Mouse (Mus musculus): ENCODE measurements at regions not wholly inside any gene's neighbourhood (a gene's known extent, or its start where the extent isn't known, plus 50 kb on each side); places are given as distances from the start of the nearest gene placed in this dataset.
"Not testable (repeated sequence)": the region's sequence is repeated elsewhere in the genome, so short reads cannot be mapped to it uniquely, and the experiment has no call there.

DNA sequence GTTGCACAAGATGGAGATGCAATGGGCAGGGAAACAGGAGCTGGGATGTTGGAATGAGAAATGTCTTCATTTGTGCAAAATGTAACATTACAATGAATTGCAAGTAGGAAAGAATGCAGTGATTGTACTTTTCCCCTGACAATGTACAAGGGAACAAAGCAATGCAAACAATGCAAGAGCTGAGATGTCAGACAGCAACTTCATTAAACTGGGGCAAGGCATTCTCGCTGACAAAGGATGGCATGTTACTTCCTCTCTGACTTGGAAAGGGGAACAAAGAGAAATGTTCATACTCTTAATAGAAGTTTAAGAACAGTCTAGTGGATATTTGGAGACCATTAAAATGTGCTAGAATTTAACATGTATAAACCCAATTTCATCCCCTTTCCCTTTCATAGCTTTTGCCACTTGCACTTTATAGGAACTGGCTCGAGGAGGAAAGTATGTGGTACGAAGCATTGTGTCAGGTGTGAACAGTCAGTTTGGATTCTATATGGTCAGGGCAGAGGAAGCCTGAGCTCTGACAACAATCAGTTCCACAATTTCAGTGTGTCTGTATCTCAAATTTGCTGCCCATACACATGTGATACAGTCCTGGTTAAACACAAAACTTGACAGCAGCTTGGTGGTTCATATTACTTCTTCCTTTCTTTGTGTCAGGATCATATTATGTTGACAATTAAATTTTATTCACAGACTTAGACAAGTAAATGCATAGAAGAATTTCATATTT, 114.3 kb upstream of the Pou1f1 start:
- DNase-seq (ENCODE audit: extremely low read depth, low read depth, low spot score): peak; percentile 10
- H3K4me3 ChIP-seq (ENCODE audit: insufficient read depth, low read depth, low read length): no peak overlapping the region
- H3K79me2 ChIP-seq (ENCODE audit: control insufficient read depth, insufficient read depth, low read length): no peaks in the 10 kb centered on the region
- WGBS: 70% methylated on average over 3 of the region's 3 CpGs
- no peaks in the 10 kb centered on the region for H3K36me3 ChIP-seq (ENCODE audit: control insufficient read depth, insufficient read depth, low read length)
- H3K9ac ChIP-seq (ENCODE audit: low read depth, low read length): no peak overlapping the region
- TF ChIP-seq CTCF (IDR thresholded peaks at IDR 0.05; ENCODE audit: low read depth, low read length) (no peak), POLR2A (IDR thresholded peaks at IDR 0.05; ENCODE audit: extremely low read depth, insufficient read depth, low read length) (no peak)
- no peaks in the 10 kb centered on the region for H3K4me1 ChIP-seq (ENCODE audit: control insufficient read depth, insufficient read depth, low read length)
- H3K27ac ChIP-seq (replicated peaks; ENCODE audit: insufficient read depth, low read depth, low read length): no peak overlapping the region
- no peaks in the 10 kb centered on the region for H3K27me3 ChIP-seq (ENCODE audit: control insufficient read depth, insufficient read depth, low read length)

DNA sequence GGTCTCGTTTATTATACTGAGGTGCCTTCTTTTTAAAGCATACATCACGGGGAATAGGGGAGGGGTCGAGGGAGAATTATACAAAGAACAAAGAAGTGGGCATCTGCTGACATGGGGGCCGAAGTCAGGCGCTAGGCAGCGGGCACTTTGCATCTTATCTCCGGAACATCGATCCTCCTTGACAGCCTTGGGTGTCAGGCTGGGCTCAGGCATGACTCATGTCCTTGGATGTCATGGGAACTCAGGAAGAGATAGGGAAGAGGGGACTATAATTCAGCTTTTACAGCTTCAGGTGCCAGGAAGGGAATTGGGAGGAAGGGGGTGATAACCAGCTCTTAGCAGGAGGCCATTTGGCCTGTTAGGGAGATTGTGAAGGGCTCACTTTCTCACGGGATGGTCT, 88.3 kb upstream of the Pou1f1 start:
- not testable (repeated sequence) for H3K9ac ChIP-seq (ENCODE audit: low read depth, low read length)

DNA sequence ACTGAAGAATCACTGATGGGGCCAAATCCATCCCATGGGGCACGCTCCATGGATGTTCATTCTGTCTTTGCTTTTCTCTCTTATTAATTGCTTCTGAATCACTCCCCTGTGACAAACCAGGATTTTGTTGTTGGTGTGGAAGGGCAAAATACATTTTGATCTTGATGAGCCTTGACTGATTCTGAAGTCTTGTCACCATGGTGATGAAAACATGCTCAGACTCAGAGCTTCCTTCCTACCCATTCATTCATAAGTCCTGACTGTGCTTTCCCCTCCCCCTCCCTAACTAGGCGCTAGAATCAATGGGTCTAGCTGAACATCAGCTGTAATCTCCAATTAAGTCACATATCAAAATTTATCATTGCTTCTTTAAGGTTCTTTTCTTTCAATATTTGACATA, 84.2 kb upstream of the Pou1f1 start:
- Histone ChIP-seq H3K36me3 (ENCODE audit: control insufficient read depth, insufficient read depth, low read length) (no peaks in the 10 kb centered on the region), H3K4me1 (ENCODE audit: control insufficient read depth, insufficient read depth, low read length) (no peaks in the 10 kb centered on the region)

More for the DNA sequence above, 88.3 kb upstream of the Pou1f1 start:
- not testable (repeated sequence) for H3K4me3 ChIP-seq (ENCODE audit: insufficient read depth, low read depth, low read length); H3K27ac ChIP-seq (replicated peaks; ENCODE audit: insufficient read depth, low read depth, low read length); H3K27me3 ChIP-seq (ENCODE audit: control insufficient read depth, insufficient read depth, low read length); H3K79me2 ChIP-seq (ENCODE audit: control insufficient read depth, insufficient read depth, low read length); H3K36me3 ChIP-seq (ENCODE audit: control insufficient read depth, insufficient read depth, low read length); DNase-seq (ENCODE audit: extremely low read depth, low read depth, low spot score); H3K4me1 ChIP-seq (ENCODE audit: control insufficient read depth, insufficient read depth, low read length)
- WGBS: 67% methylated on average over 9 of the region's 9 CpGs

DNA sequence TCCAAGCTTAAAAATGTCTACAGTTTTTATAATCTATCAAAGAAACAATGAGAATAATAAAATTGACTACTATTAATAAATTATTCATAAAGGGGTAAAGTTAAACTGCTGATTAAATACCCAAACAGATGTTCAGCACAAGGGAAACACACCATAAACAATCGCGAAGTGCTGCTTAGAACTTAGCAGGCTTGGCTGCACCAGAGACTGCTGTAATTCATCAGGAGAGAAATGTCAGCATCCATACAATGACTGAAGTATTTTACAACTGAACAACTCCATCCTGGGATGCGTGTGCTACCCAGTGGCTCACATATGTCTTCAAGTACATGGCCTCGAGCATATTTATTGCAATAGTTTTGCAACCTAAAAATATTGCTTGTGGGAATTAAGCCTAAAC, 78.4 kb upstream of the Pou1f1 start:
- H3K36me3 ChIP-seq (ENCODE audit: control insufficient read depth, insufficient read depth, low read length): no peaks in the 10 kb centered on the region
- H3K4me1 ChIP-seq (ENCODE audit: control insufficient read depth, insufficient read depth, low read length): no peaks in the 10 kb centered on the region
- DNase-seq (ENCODE audit: extremely low read depth, low read depth, low spot score): no peak
- H3K9ac ChIP-seq (ENCODE audit: low read depth, low read length): no peak overlapping the region
- H3K4me3 ChIP-seq (ENCODE audit: insufficient read depth, low read depth, low read length): no peak overlapping the region
- WGBS: 75% methylated on average over 4 of the region's 4 CpGs
- no peaks in the 10 kb centered on the region for H3K27me3 ChIP-seq (ENCODE audit: control insufficient read depth, insufficient read depth, low read length)
- no peak for TF ChIP-seq CTCF (IDR thresholded peaks at IDR 0.05; ENCODE audit: low read depth, low read length)
- no peak for TF ChIP-seq POLR2A (IDR thresholded peaks at IDR 0.05; ENCODE audit: extremely low read depth, insufficient read depth, low read length)
- H3K27ac ChIP-seq (replicated peaks; ENCODE audit: insufficient read depth, low read depth, low read length): no peak overlapping the region
- no peaks in the 10 kb centered on the region for H3K79me2 ChIP-seq (ENCODE audit: control insufficient read depth, insufficient read depth, low read length)

More for the DNA sequence above, 84.2 kb upstream of the Pou1f1 start:
- H3K79me2 ChIP-seq (ENCODE audit: control insufficient read depth, insufficient read depth, low read length): no peaks in the 10 kb centered on the region
- H3K27me3 ChIP-seq (ENCODE audit: control insufficient read depth, insufficient read depth, low read length): no peaks in the 10 kb centered on the region
- 80% methylated on average over 2 of the region's 2 CpGs for WGBS
- H3K27ac ChIP-seq (replicated peaks; ENCODE audit: insufficient read depth, low read depth, low read length): no peak overlapping the region
- TF ChIP-seq CTCF (IDR thresholded peaks at IDR 0.05; ENCODE audit: low read depth, low read length) (no peak), POLR2A (IDR thresholded peaks at IDR 0.05; ENCODE audit: extremely low read depth, insufficient read depth, low read length) (no peak)
- H3K9ac ChIP-seq (ENCODE audit: low read depth, low read length): no peak overlapping the region
- DNase-seq (ENCODE audit: extremely low read depth, low read depth, low spot score): no peak
- H3K4me3 ChIP-seq (ENCODE audit: insufficient read depth, low read depth, low read length): no peak overlapping the region

DNA sequence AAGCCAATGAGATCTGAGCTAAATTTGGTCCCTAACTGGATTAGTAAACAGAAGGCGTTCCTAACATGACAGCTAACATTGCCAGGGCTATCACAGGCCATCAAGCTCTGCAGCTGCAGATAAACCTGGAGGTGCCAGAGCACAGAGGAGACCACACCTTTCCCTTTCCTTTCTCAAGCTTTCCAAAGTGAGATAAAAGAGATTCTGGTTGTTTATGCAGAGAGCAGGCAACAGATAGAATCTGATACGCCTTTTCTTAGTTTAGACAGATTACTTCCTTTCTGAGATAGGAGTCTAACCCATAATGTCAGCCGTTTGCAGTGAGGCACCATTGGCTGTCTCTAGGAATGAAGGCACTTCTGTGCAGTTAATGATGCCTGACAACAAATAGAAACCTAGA, 71.5 kb upstream of the Pou1f1 start:
- 50% methylated on average over 3 of the region's 3 CpGs for WGBS
- no peaks in the 10 kb centered on the region for H3K27me3 ChIP-seq (ENCODE audit: control insufficient read depth, insufficient read depth, low read length)

DNA sequence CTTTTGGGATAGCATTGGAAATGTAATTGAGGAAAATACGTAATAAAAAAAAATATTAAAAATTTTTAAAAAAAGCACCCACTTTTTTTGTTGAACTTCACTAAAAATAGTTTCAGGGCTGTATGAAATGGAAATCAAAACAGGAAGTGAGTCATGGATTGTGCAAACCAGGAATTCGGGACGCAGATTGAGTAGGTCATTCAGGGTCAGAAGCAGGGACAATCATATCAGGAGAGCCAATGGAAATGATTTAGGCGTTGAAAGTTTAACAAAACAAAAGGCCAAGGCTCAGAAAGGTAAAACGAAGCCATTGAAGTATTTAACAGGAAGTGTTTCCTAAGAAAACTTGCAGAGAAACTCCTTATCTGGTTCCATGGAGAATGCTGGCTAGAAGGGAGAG, 69.6 kb upstream of the Pou1f1 start:
- Histone ChIP-seq H3K79me2 (ENCODE audit: control insufficient read depth, insufficient read depth, low read length) (no peaks in the 10 kb centered on the region), H3K4me3 (ENCODE audit: insufficient read depth, low read depth, low read length) (no peak overlapping the region), H3K9ac (ENCODE audit: low read depth, low read length) (no peak overlapping the region), H3K27me3 (ENCODE audit: control insufficient read depth, insufficient read depth, low read length) (no peaks in the 10 kb centered on the region), H3K27ac (replicated peaks; ENCODE audit: insufficient read depth, low read depth, low read length) (no peak overlapping the region), H3K4me1 (ENCODE audit: control insufficient read depth, insufficient read depth, low read length) (peaks cover 2% of the 10 kb centered on the region; the same call in 1 of the 2 replicates), H3K36me3 (ENCODE audit: control insufficient read depth, insufficient read depth, low read length) (no peaks in the 10 kb centered on the region)
- peak; percentile 33 for DNase-seq (ENCODE audit: extremely low read depth, low read depth, low spot score)
- no peak for TF ChIP-seq CTCF (IDR thresholded peaks at IDR 0.05; ENCODE audit: low read depth, low read length)
- no peak for TF ChIP-seq POLR2A (IDR thresholded peaks at IDR 0.05; ENCODE audit: extremely low read depth, insufficient read depth, low read length)
- 55% methylated on average over 5 of the region's 5 CpGs for WGBS

More for the DNA sequence above, 71.5 kb upstream of the Pou1f1 start:
- Histone ChIP-seq H3K4me1 (ENCODE audit: control insufficient read depth, insufficient read depth, low read length) (peaks cover 2% of the 10 kb centered on the region; the same call in 1 of the 2 replicates), H3K36me3 (ENCODE audit: control insufficient read depth, insufficient read depth, low read length) (no peaks in the 10 kb centered on the region), H3K4me3 (ENCODE audit: insufficient read depth, low read depth, low read length) (no peak overlapping the region), H3K9ac (ENCODE audit: low read depth, low read length) (no peak overlapping the region), H3K79me2 (ENCODE audit: control insufficient read depth, insufficient read depth, low read length) (no peaks in the 10 kb centered on the region), H3K27ac (replicated peaks; ENCODE audit: insufficient read depth, low read depth, low read length) (no peak overlapping the region)
- DNase-seq (ENCODE audit: extremely low read depth, low read depth, low spot score): no peak
- TF ChIP-seq CTCF (IDR thresholded peaks at IDR 0.05; ENCODE audit: low read depth, low read length) (no peak), POLR2A (IDR thresholded peaks at IDR 0.05; ENCODE audit: extremely low read depth, insufficient read depth, low read length) (no peak)
